Mouse (Mus musculus) bone marrow macrophage, adult 2 months (primary cell): ENCODE results near the gene Tob1.

ENCODE experiments used
- CTCF ChIP-seq: IDR thresholded peaks from 2 replicates; pipeline ENCODE4 v1.5.1; 2012; ENCODE audit warnings: low read depth, mild to moderate bottlenecking, low read length, moderate library complexity
- POLR2A ChIP-seq: IDR thresholded peaks from 2 replicates; pipeline ENCODE4 v1.6.1; 2012; ENCODE audit warnings: mild to moderate bottlenecking, low read depth, low read length, borderline replicate concordance

- TF ChIP-seq POLR2A (no peak), CTCF (no peak)
Observed at GRCm38 (mm10) chr11:94181694-94182093, 29.6 kb upstream of the Tob1 start.
